ENCODE assay signal across 18 mouse cellular contexts in genomic region chr19:47416161-47416560, GRCm38 (mm10). TPM values are rescaled to one million over a fixed set of nuclear protein-coding genes. Genes with fewer than 3 reads are reported as not detected.
DNase-seq lines count a peak whose midpoint lies in the region; ATAC-seq and TF ChIP-seq lines count a peak whose summit lies in the region.
"Had no signal": no experiment of that assay in that cellular context is flagged by ENCODE, and none has a peak within 500 bp of the region (broad histone marks: within the 10 kb centered on the region; RNA-seq: fewer than 3 reads in every experiment).

No protein-coding gene starts in this region.

- H3K4me3 ChIP-seq in intestine, embryonic 15.5 days (replicated peaks), result no peak overlapping the region
- H3K4me3 ChIP-seq in intestine, embryonic 16.5 days (ENCODE audit: low read length), result no peak overlapping the region
- no peak overlapping the region for H3K4me3 ChIP-seq in stomach, postnatal 0 days (ENCODE audit: low read depth, low read length)
- H3K4me3 ChIP-seq: erythroblast, embryonic 14.5 days; forebrain, embryonic 15.5 days; heart, adult 2 months; lung, embryonic 15.5 days had no signal

- no peaks in the 10 kb centered on the region for H3K9me3 ChIP-seq in intestine, embryonic 15.5 days
- no peaks in the 10 kb centered on the region for H3K9me3 ChIP-seq in intestine, embryonic 16.5 days (ENCODE audit: control insufficient read depth, low read length)
- H3K9me3 ChIP-seq in stomach, postnatal 0 days (ENCODE audit: control insufficient read depth, low read length), result no peaks in the 10 kb centered on the region
- H3K9me3 ChIP-seq: forebrain, embryonic 15.5 days; lung, embryonic 15.5 days had no signal

- WGBS in intestine, embryonic 15.5 days, result 83% methylated on average over 12 of the region's 12 CpGs
- WGBS in intestine, embryonic 16.5 days, result 88% methylated on average over 12 of the region's 12 CpGs
- 69% methylated on average over 12 of the region's 12 CpGs for WGBS in stomach, postnatal 0 days

- peaks cover 33% of the 10 kb centered on the region for H3K4me1 ChIP-seq in intestine, embryonic 15.5 days (replicated peaks)
- H3K4me1 ChIP-seq in intestine, embryonic 16.5 days (ENCODE audit: control insufficient read depth, insufficient read depth, low read length), result peaks cover 33% of the 10 kb centered on the region
- H3K4me1 ChIP-seq in stomach, postnatal 0 days (replicated peaks; ENCODE audit: control insufficient read depth, insufficient read depth), result peaks cover 3% of the 10 kb centered on the region

- 0 out of 2 replicates have a peak overlapping the region, but pooled peaks have one; percentile 14 for H3K27ac ChIP-seq in intestine, embryonic 15.5 days
- no peak overlapping the region for H3K27ac ChIP-seq in intestine, embryonic 16.5 days (ENCODE audit: low read length)
- peak overlapping the region; percentile 79 for H3K27ac ChIP-seq in stomach, postnatal 0 days (replicated peaks)
- H3K27ac ChIP-seq: forebrain, embryonic 15.5 days; heart, adult 2 months; hindbrain, embryonic 14.5 days; kidney, postnatal 0 days; lung, embryonic 15.5 days had no signal

- no peaks in the 10 kb centered on the region for H3K27me3 ChIP-seq in intestine, embryonic 15.5 days (replicated peaks)
- H3K27me3 ChIP-seq in intestine, embryonic 16.5 days (replicated peaks; ENCODE audit: control insufficient read depth, insufficient read depth, low read length), result no peaks in the 10 kb centered on the region
- no peaks in the 10 kb centered on the region for H3K27me3 ChIP-seq in stomach, postnatal 0 days (ENCODE audit: control insufficient read depth, insufficient read depth, low read length)
- H3K27me3 ChIP-seq: forebrain, embryonic 15.5 days had no signal

- H3K4me2 ChIP-seq in intestine, embryonic 15.5 days (replicated peaks), result no peak overlapping the region
- no peak overlapping the region for H3K4me2 ChIP-seq in intestine, embryonic 16.5 days (ENCODE audit: low read depth, low read length)
- no peak overlapping the region for H3K4me2 ChIP-seq in stomach, postnatal 0 days (replicated peaks; ENCODE audit: low read depth)
- H3K4me2 ChIP-seq: forebrain, embryonic 15.5 days; hindbrain, embryonic 14.5 days; liver, embryonic 11.5 days; lung, embryonic 15.5 days had no signal

- H3K36me3 ChIP-seq in intestine, embryonic 15.5 days, result no peaks in the 10 kb centered on the region
- H3K36me3 ChIP-seq in intestine, embryonic 16.5 days (ENCODE audit: control insufficient read depth, insufficient read depth, low read length), result no peaks in the 10 kb centered on the region
- H3K36me3 ChIP-seq in stomach, postnatal 0 days (ENCODE audit: control insufficient read depth, insufficient read depth, low read length), result no peaks in the 10 kb centered on the region
- H3K36me3 ChIP-seq: forebrain, embryonic 15.5 days; lung, embryonic 15.5 days had no signal

- H3K9ac ChIP-seq in intestine, embryonic 15.5 days, result no peak overlapping the region
- no peak overlapping the region for H3K9ac ChIP-seq in intestine, embryonic 16.5 days (ENCODE audit: low read depth, low read length)
- H3K9ac ChIP-seq in stomach, postnatal 0 days (ENCODE audit: low read length), result no peak overlapping the region
- H3K9ac ChIP-seq: forebrain, embryonic 15.5 days; hindbrain, embryonic 14.5 days; lung, embryonic 15.5 days had no signal

- TF ChIP-seq EP300 in stomach, postnatal 0 days (optimal IDR thresholded peaks at IDR 0.05), result no peak

- DNase-seq in ovary, adult 18-20 months (ENCODE audit: low spot score), result peak; percentile 60
- no peak for DNase-seq in ovary, postnatal 10 days (ENCODE audit: low spot score)
- DNase-seq in ZHBTc4 (ENCODE audit: low read depth, low spot score), result peak; percentile 59
- DNase-seq in stomach, postnatal 0 days (ENCODE audit: low spot score), result peak; percentile 79
- DNase-seq: cerebellum, adult 9-11 months; heart, adult 2 months; midbrain, embryonic 14.5 days; right cerebral cortex, postnatal 25 days; thymus, postnatal 4 days had no signal

- ATAC-seq in intestine, embryonic 15.5 days, result 0 out of 2 replicates have a peak, but pooled peaks have one; percentile 13
- no peak for ATAC-seq in intestine, embryonic 16.5 days
- peak; percentile 92 for ATAC-seq in stomach, postnatal 0 days (ENCODE audit: low FRiP score, low TSS enrichment)
- no peak for ATAC-seq in granulocyte monocyte progenitor cell, adult 5-6 weeks (replicated peaks; ENCODE audit: poor library complexity, severe bottlenecking)
- ATAC-seq: forebrain, embryonic 15.5 days had no signal

- TF ChIP-seq CTCF in stomach, postnatal 0 days (IDR thresholded peaks at IDR 0.05; ENCODE audit: low read depth), result no peak

RNA-seq across cellular contexts. Expression of gene Sh3pxd2a, which starts 48.0 kb away (rescaled TPM):
- 4.8 and 5.0 TPM in 2 replicates for polyA plus RNA-seq in intestine, embryonic 15.5 days (2015; fragmentation: Nextera tagmentation; extraction: Ambion mirVana)
- 3.0 and 3.6 TPM in 2 replicates for polyA plus RNA-seq in intestine, embryonic 16.5 days (2015; fragmentation: Nextera tagmentation; extraction: Ambion mirVana)
- polyA plus RNA-seq in stomach, postnatal 0 days (2015; fragmentation: Nextera tagmentation; extraction: Ambion mirVana), result 3.7 and 4.3 TPM in 2 replicates
- 1.9 and 3.1 TPM in 2 replicates for total RNA-seq in granulocyte monocyte progenitor cell, adult 5-6 weeks (2014; fragmentation: Nextera tagmentation)
- total RNA-seq in granulocyte monocyte progenitor cell, adult 5-6 weeks (2017), result 1.1 and 1.2 TPM in 2 replicates

Comparison
In these comparisons a context has a peak if more than half of its experiments do, and no peak if none do; other contexts are left out.
1. ATAC-seq: peak in intestine, embryonic 15.5 days (single experiment) and stomach, postnatal 0 days (single experiment); none in intestine, embryonic 16.5 days (single experiment) and granulocyte monocyte progenitor cell, adult 5-6 weeks (single experiment).